In the genomic region with DNA sequence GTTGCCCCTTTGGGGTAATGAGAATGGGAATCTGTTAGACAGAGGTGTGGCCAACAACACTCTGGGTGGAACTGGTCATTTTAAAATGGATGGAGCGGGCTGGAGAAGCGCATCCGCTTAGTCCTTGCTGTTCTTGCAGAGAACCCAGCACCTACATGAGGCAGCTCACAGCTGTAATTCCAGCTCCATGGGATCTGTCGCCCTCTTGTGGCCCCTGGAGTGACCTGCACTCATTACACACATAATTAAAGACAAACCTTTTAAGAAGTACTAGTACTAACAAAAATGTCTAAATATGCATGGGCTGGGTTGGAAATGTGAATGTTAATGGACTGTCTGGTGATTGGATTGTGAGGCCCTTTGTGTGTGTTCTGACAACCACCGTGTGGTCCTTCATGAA, we compare ENCODE assay signal across 7 mouse cellular contexts. TPM values are rescaled to one million over a fixed set of nuclear protein-coding genes. Genes with fewer than 3 reads are reported as not detected.
A peak's percentile ranks its signal among the peaks of the same experiment; 100 is the strongest.
DNase-seq lines count a peak whose midpoint lies in the region; ATAC-seq and TF ChIP-seq lines count a peak whose summit lies in the region.

No protein-coding gene starts in this region.

- no peak overlapping the region for H3K27ac ChIP-seq in liver, adult 2 months (replicated peaks; ENCODE audit: insufficient read depth, low read depth, low read length)
- H3K27ac ChIP-seq in liver, embryonic 11.5 days (ENCODE audit: low read depth, low read length): no peak overlapping the region

- H3K79me2 ChIP-seq in liver, adult 2 months (ENCODE audit: control insufficient read depth, insufficient read depth, low read length): peaks cover 24% of the 10 kb centered on the region; the same call in 1 of the 2 replicates

- H3K4me3 ChIP-seq in liver, adult 2 months (ENCODE audit: insufficient read depth, low read depth, low read length): no peak overlapping the region
- H3K4me3 ChIP-seq in liver, embryonic 11.5 days (ENCODE audit: low read depth, low read length): no peak overlapping the region

- CTCF ChIA-PET in Patski (lab: Charles Lee): interaction anchor here (1.3 kb wide), 1 partner anchor 17 kb away, joined by 4 read pairs; no protein-coding TSS in a partner anchor

- H3K9ac ChIP-seq in liver, adult 2 months (ENCODE audit: low read depth, low read length): no peak overlapping the region
- no peak overlapping the region for H3K9ac ChIP-seq in liver, embryonic 11.5 days (ENCODE audit: low read depth, low read length)

- ATAC-seq in liver, embryonic 11.5 days (replicated peaks; ENCODE audit: low FRiP score): no peak
- ATAC-seq in Patski: no peak

- 75% methylated on average over 5 of the region's 5 CpGs for WGBS in liver, adult 2 months
- WGBS in liver, embryonic 11.5 days: 61% methylated on average over 5 of the region's 5 CpGs

- peak; percentile 44 for DNase-seq in liver, adult 2 months (ENCODE audit: extremely low read depth, low read depth, low spot score)
- no peak for DNase-seq in liver, embryonic 11.5 days (ENCODE audit: low spot score)
- DNase-seq in Patski (ENCODE audit: low read depth, low spot score): no peak
- DNase-seq in embryo, embryonic 10 days (ENCODE audit: low spot score): peak; percentile 70
- peak; percentile 73 for DNase-seq in lung, postnatal 36 days
- peak; percentile 59 to 67 for DNase-seq in thymus, postnatal 36 days
- no peak for DNase-seq in urinary bladder, postnatal 4 days (ENCODE audit: low spot score in 2 of 2)

- in situ Hi-C loops in Patski (cut with MboI; ENCODE audit: low pct_unique_long_range_greater_than_20kb): loop anchor here (5.0 kb wide), 1 partner anchor 42 kb away; no protein-coding TSS in a partner anchor

- POLR2A ChIA-PET in Patski (lab: Charles Lee): no interaction called here

- no peak for TF ChIP-seq POLR2A in liver, adult 2 months (IDR thresholded peaks at IDR 0.05; ENCODE audit: extremely low read depth, insufficient read depth, low read length)

- no peak overlapping the region for H3K4me2 ChIP-seq in liver, embryonic 11.5 days

- no peaks in the 10 kb centered on the region for H3K27me3 ChIP-seq in liver, adult 2 months (ENCODE audit: control insufficient read depth, insufficient read depth, low read length)
- no peaks in the 10 kb centered on the region for H3K27me3 ChIP-seq in liver, embryonic 11.5 days (replicated peaks; ENCODE audit: control insufficient read depth, insufficient read depth, low read length)
- no peaks in the 10 kb centered on the region for H3K27me3 ChIP-seq in Patski

- peaks cover 3% of the 10 kb centered on the region; the same call in 1 of the 2 replicates for H3K4me1 ChIP-seq in liver, adult 2 months (ENCODE audit: control insufficient read depth, insufficient read depth, low read length)
- no peaks in the 10 kb centered on the region; the same call in 1 of the 2 replicates for H3K4me1 ChIP-seq in liver, embryonic 11.5 days (replicated peaks; ENCODE audit: control insufficient read depth, insufficient read depth, low read length)

- H3K36me3 ChIP-seq in liver, adult 2 months (ENCODE audit: control insufficient read depth, insufficient read depth, low read length): peaks cover 26% of the 10 kb centered on the region
- H3K36me3 ChIP-seq in liver, embryonic 11.5 days (ENCODE audit: control insufficient read depth, insufficient read depth, low read length): peaks cover 6% of the 10 kb centered on the region

- no peaks in the 10 kb centered on the region for H3K9me3 ChIP-seq in liver, embryonic 11.5 days (ENCODE audit: control insufficient read depth, low read length)

- peak; percentile 89 for TF ChIP-seq CTCF in liver, adult 2 months (IDR thresholded peaks at IDR 0.05; ENCODE audit: low read depth, low read length)
- TF ChIP-seq CTCF in Patski (IDR thresholded peaks at IDR 0.05): peak; percentile 94

RNA-seq across cellular contexts. Expression of gene Rnf213, which starts 11.7 kb away (rescaled TPM):
- total RNA-seq in liver, adult 2 months (2014; rRNA removed): 43.4 and 43.5 TPM in 2 replicates
- 11.1 and 16.9 TPM in 2 replicates for polyA plus RNA-seq in liver, adult 2 months (2012; rRNA removed)
- 7.6 and 8.0 TPM in 2 replicates for polyA plus RNA-seq in liver, embryonic 11.5 days (2014; fragmentation: Nextera tagmentation; extraction: Ambion mirVana)
- 20.5 TPM for polyA plus RNA-seq in Patski (2021)

RNA-seq across cellular contexts. Expression of gene Slc26a11, which starts 49.3 kb away (rescaled TPM):
- total RNA-seq in liver, adult 2 months (2014; rRNA removed): 2.5 and 3.9 TPM in 2 replicates
- polyA plus RNA-seq in liver, adult 2 months (2012; rRNA removed): 5.3 and 7.5 TPM in 2 replicates
- polyA plus RNA-seq in liver, embryonic 11.5 days (2014; fragmentation: Nextera tagmentation; extraction: Ambion mirVana): 4.3 and 5.1 TPM in 2 replicates
- polyA plus RNA-seq in Patski (2021): 16.3 TPM

RNA-seq across cellular contexts. Expression of gene Sgsh, which starts 49.3 kb away (rescaled TPM):
- 2.1 and 2.6 TPM in 2 replicates for total RNA-seq in liver, adult 2 months (2014; rRNA removed)
- polyA plus RNA-seq in liver, adult 2 months (2012; rRNA removed): 8.7 and 11.9 TPM in 2 replicates
- 4.4 and 5.8 TPM in 2 replicates for polyA plus RNA-seq in liver, embryonic 11.5 days (2014; fragmentation: Nextera tagmentation; extraction: Ambion mirVana)
- polyA plus RNA-seq in Patski (2021): 25.0 TPM

Comparison
In these comparisons a context has a peak if more than half of its experiments do, and no peak if none do; other contexts are left out.
1. DNase-seq: peak in liver, adult 2 months (single experiment), embryo, embryonic 10 days (single experiment), lung, postnatal 36 days (single experiment) and thymus, postnatal 36 days (2 of 2); none in liver, embryonic 11.5 days (single experiment), Patski (single experiment) and urinary bladder, postnatal 4 days (0 of 2).